Mouse (Mus musculus) CD4-positive, CD25-positive, alpha-beta regulatory T cell, adult 4 months (primary cell): Measurements from ENCODE around the gene Tsen54. TPM values are rescaled to one million over a fixed set of nuclear protein-coding genes. Genes with fewer than 3 reads are reported as not detected.

Experiments used
- ATAC-seq: one replicate; pipeline ENCODE4 v1.8.0; 2017
- polyA plus RNA-seq, 2 experiments: library from polyadenylated mRNA; unstranded; fragments of 100-300 nt; shearing (Covaris generic); gene quantifications; one replicate each; pipeline ENCODE4 v1.2.1; 2017

Tsen54 gene
- polyA plus RNA-seq, 2 experiments from 2014 or later: 11.0 to 16.2 TPM

DNA sequence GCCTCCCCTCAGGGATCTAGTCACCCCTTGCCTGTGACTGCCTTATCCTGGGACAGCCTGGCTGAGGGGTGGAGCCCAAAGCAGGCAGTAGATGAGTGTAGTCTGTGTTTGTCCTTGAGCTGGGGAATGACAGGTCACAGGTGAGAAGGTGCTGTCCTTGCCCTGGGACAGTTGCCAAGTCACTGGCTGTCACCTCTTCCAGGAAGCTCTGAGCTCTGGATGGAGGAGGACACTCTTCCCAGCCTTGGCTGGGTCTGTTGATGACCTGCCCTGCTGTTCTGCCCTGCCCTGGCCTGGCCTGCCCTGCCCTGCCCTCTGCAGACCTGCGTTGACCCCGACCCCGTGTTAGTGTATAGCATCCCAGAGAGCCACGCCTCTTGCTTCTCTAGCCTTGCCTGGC lies 57.9 kb downstream of the Tsen54 start:
- ATAC-seq: no peak

Other genes starting within 250 kb of the Tsen54 start
- gene Mrps7, start 210.8 kb upstream of the Tsen54 start, polyA plus RNA-seq: 10 to 100 TPM; 26.9 to 31.1 TPM
- gene Gga3, start 210.7 kb upstream of the Tsen54 start, polyA plus RNA-seq: 10 to 100 TPM; 35.0 to 43.9 TPM
- 100 to 1,000 TPM; 208 to 251 TPM for gene Mif4gd, start 201.8 kb upstream of the Tsen54 start, polyA plus RNA-seq
- 10 to 100 TPM; 93.6 to 98.8 TPM for gene Slc25a19, start 186.4 kb upstream of the Tsen54 start, polyA plus RNA-seq
- gene Grb2, start 106.1 kb upstream of the Tsen54 start, polyA plus RNA-seq: 10 to 100 TPM; 28.8 to 30.9 TPM
- gene Tmem94, start 49.3 kb upstream of the Tsen54 start, polyA plus RNA-seq: 10 to 100 TPM in 1 of 2 experiments, 1 to 10 TPM in 1; 8.5 to 17.5 TPM
- gene Caskin2, start 1.1 kb upstream of the Tsen54 start, polyA plus RNA-seq: under 1 TPM; 0.69 to 0.85 TPM
- 10 to 100 TPM in 1 of 2 experiments, 1 to 10 TPM in 1; 7.9 to 11.1 TPM for gene Llgl2, start 9.3 kb downstream of the Tsen54 start, polyA plus RNA-seq
- not detected for gene Myo15b, start 43.7 kb downstream of the Tsen54 start, polyA plus RNA-seq
- gene Smim5, start 85.2 kb downstream of the Tsen54 start, polyA plus RNA-seq: 1 to 10 TPM in 1 of 2 experiments, under 1 TPM in 1; 0.94 to 1.5 TPM
- gene Smim6, start 97.3 kb downstream of the Tsen54 start, polyA plus RNA-seq: 1 to 10 TPM; 1.9 to 2.8 TPM
- gene Sap30bp, start 118.6 kb downstream of the Tsen54 start, polyA plus RNA-seq: 10 to 100 TPM; 42.0 to 46.9 TPM
- gene Recql5, start 118.8 kb downstream of the Tsen54 start, polyA plus RNA-seq: 10 to 100 TPM; 21.9 to 41.9 TPM
- gene Itgb4, start 160.0 kb downstream of the Tsen54 start, polyA plus RNA-seq: not detected
- gene Galk1, start 198.0 kb downstream of the Tsen54 start, polyA plus RNA-seq: 10 to 100 TPM; 13.1 to 18.4 TPM
- 1,000 to 10,000 TPM; 1,562 to 1,754 TPM for gene H3f3b, start 213.2 kb downstream of the Tsen54 start, polyA plus RNA-seq
- 10 to 100 TPM; 10.4 to 16.1 TPM for gene Unk, start 215.6 kb downstream of the Tsen54 start, polyA plus RNA-seq